Mouse (Mus musculus) testis, adult 2 months (tissue): ENCODE measurements around the gene Olfr1417.

Source experiments
- CTCF ChIP-seq: fragments of 200-500 bp; IDR thresholded peaks from 2 replicates; pipeline ENCODE4 v1.5.1; 2012; ENCODE audit warnings: low read depth, mild to moderate bottlenecking, inconsistent platforms, low read length, moderate library complexity; ENCODE audit not compliant: control insufficient read depth, insufficient read depth, insufficient replicate concordance
- POLR2A ChIP-seq: fragments of 200-500 bp; IDR thresholded peaks from 2 replicates; pipeline ENCODE4 v1.6.1; 2012; ENCODE audit warnings: low read depth, mild to moderate bottlenecking, inconsistent platforms, low read length, moderate library complexity; ENCODE audit not compliant: control insufficient read depth

DNA sequence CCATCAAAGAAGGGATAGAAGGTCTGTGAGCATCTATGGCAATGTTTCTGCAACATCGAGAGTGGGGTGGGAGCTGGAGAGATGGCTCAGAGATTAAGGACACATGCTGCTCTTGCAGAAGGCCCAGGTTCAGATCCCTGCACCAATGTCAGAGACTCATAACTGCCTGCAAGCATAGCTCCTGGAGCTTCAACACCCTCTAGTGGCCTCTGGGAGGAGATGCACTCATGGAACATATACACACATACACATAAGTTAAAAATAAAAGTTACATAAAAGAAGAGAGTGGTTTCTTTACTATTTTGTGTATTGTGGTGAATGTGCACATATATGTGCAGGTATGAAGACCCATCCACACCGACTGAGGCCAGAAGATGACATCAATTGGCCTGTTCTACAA is 28.8 kb upstream of the Olfr1417 start:
- TF ChIP-seq CTCF (peak; percentile 6; the same call in 1 of the 2 replicates), POLR2A (no peak)
